Mouse (Mus musculus) midbrain, embryonic 14.5 days (tissue): ENCODE data around the gene Raet1d. TPM values are rescaled to one million over a fixed set of nuclear protein-coding genes. Genes with fewer than 3 reads are reported as not detected.
"Not testable (repeated sequence)": the region's sequence is repeated elsewhere in the genome, so short reads cannot be mapped to it uniquely, and the experiment has no call there.

Source experiments
- ATAC-seq: fragments of 200-750 bp; cut with Nextera tagmentation; 2 replicates; pipeline ENCODE4 v1.8.0; 2017; ENCODE audit warnings: moderate number of reproducible peaks, moderate library complexity; ENCODE audit not compliant: low FRiP score, low TSS enrichment
- DNase-seq: peaks from one replicate; pipeline ENCODE4 v3.0.0-alpha.2; 2015
- H3K27ac ChIP-seq: fragments of 300-500 bp; sonication (generic); replicated peaks from 2 replicates; pipeline ENCODE4 v1.5.1; 2014; ENCODE audit warnings: mild to moderate bottlenecking, low read depth, low read length, moderate library complexity
- H3K27me3 ChIP-seq: fragments of 300-500 bp; sonication (generic); 2 replicates; pipeline ENCODE4 v1.6.1; 2014; ENCODE audit warnings: low read length, control low read depth, mixed read lengths; ENCODE audit not compliant: control insufficient read depth, insufficient read depth
- H3K36me3 ChIP-seq: fragments of 300-500 bp; sonication (generic); 2 replicates; pipeline ENCODE4 v1.6.1; 2014; ENCODE audit warnings: low read length, control low read depth; ENCODE audit not compliant: control insufficient read depth, insufficient read depth
- H3K4me1 ChIP-seq: fragments of 300-500 bp; sonication (generic); 2 replicates; pipeline ENCODE4 v1.6.1; 2014; ENCODE audit warnings: mild to moderate bottlenecking, antibody characterized with exemption, low read length, control low read depth; ENCODE audit not compliant: control insufficient read depth, insufficient read depth
- H3K4me2 ChIP-seq: fragments of 300-500 bp; sonication (generic); 2 replicates; pipeline ENCODE4 v1.6.1; 2014; ENCODE audit warnings: mild to moderate bottlenecking, low read length, moderate library complexity
- H3K4me3 ChIP-seq: fragments of 300-500 bp; sonication (generic); replicated peaks from 2 replicates; pipeline ENCODE4 v1.5.1; 2014; ENCODE audit warnings: low read depth, low read length
- H3K9ac ChIP-seq: fragments of 300-500 bp; sonication (generic); replicated peaks from 2 replicates; pipeline ENCODE4 v1.6.1; 2014; ENCODE audit warnings: mild to moderate bottlenecking, low read length, moderate library complexity
- H3K9me3 ChIP-seq: fragments of 300-500 bp; sonication (generic); 2 replicates; pipeline ENCODE4 v1.6.1; 2016; ENCODE audit warnings: low read length, control low read depth, mixed read lengths; ENCODE audit not compliant: control insufficient read depth
- WGBS: fragments of 180-500 bp; shearing (Covaris S2); extraction: QIAGEN DNeasy Blood & Tissue Kit; methylation state at CpG from one replicate; pipeline ENCODE4 v1.1.7; 2014; 5-methylcytosine and 5-hydroxymethylcytosine counted together
- polyA plus RNA-seq: library from polyadenylated mRNA; unstranded; fragments of >200 nt; fragmentation: Nextera tagmentation; extraction: Ambion mirVana; gene quantifications from 2 replicates; pipeline ENCODE4 v1.2.1, GENCODE M21; 2014

The Raet1d gene
- polyA plus RNA-seq, 1 experiment from 2014 or later, result 4.3 TPM

DNA sequence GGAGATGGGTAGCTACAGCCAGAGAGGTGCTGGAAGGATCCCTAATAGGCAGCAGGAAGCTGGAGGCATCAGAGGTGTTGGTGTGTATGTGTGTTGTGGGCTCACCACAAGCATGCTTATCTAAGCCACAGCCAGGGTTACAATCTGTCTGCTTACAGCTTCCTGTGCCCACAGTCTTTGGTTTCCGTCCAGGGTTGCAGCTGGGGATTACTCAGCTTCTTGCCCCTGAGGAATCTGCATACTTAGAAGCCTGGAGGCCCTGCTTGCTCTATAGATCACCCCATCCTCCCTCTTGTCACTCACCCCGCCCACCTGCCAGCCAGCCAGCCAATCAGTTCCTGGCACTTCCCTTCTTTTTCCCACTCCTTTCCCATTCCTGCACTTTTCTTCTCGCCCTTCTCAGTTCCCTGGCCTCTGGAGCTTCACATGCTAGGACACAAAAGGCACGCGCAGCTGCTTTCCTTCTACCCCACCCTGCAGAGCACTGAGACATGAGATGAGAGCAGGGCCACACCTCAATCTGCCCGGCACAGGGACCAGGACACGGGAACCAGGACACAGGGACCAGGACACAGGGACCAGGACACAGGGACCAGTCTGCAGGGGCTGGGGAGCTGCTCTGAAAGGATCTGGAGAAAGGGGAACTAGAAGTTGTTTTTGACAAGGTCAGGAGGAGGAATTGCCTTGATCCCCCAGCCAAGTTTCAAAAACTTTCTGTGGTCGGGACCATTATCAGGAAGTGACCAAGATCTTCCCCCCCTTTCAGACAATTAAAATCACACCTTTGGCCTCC, 53.5 kb downstream of the Raet1d start:
- 5% methylated on average over 1 of the region's 8 CpGs for WGBS
- peak; percentile 73 for ATAC-seq
- not testable (repeated sequence) for H3K9me3 ChIP-seq

More for the DNA sequence above, 53.5 kb downstream of the Raet1d start:
- H3K9ac ChIP-seq, H3K27ac ChIP-seq, H3K27me3 ChIP-seq, H3K36me3 ChIP-seq, H3K4me3 ChIP-seq, H3K4me1 ChIP-seq, H3K4me2 ChIP-seq: not testable (repeated sequence)
- peak; percentile 15 for DNase-seq

Other genes with a start within 250 kb of the Raet1d start
- gene E030030I06Rik, start 211.3 kb upstream of the Raet1d start, polyA plus RNA-seq, result 1.8 and 3.6 TPM in 2 replicates
- 0.31 and 1.3 TPM in 2 replicates for gene Raet1e, start 202.0 kb upstream of the Raet1d start, polyA plus RNA-seq
- 0.40 and 0.76 TPM in 2 replicates for gene H60b, start 202.0 kb upstream of the Raet1d start, polyA plus RNA-seq